Mouse (Mus musculus): Measurements from ENCODE around the gene Vmn2r84. TPM values are rescaled to one million over a fixed set of nuclear protein-coding genes. Genes with fewer than 3 reads are reported as not detected.
"Not testable (repeated sequence)": the region's sequence is repeated elsewhere in the genome, so short reads cannot be mapped to it uniquely, and the experiment has no call there.

The Vmn2r84 gene
- total RNA-seq (2017): 0.19 TPM in 1 of 3 replicates, not detected in the others

DNA sequence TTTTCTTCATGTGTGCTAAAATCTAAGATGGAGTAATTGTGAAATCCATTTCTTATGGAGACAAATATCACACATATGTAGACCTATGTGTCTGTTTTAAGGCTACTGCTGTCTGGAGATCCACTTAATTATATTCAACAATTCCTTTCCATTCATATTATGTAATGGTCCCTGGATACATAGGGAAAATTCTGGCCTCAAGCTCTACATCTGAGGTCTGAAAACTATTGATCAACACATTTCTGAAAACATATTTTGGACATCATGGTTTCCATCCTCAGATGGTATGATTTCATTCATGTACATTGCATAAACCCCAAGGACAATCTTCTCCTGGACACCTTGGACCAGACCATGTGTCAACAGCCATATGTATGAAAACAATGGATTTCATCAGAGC is at the start of gene Vmn2r84:
Gene Vmn2r84, minus strand, starts transcription at position 101 of the 400 bp plus-strand sequence.
- no peak for ATAC-seq (replicated peaks; ENCODE audit: insufficient number of reproducible peaks, low FRiP score, low TSS enrichment, poor library complexity, severe bottlenecking)

DNA sequence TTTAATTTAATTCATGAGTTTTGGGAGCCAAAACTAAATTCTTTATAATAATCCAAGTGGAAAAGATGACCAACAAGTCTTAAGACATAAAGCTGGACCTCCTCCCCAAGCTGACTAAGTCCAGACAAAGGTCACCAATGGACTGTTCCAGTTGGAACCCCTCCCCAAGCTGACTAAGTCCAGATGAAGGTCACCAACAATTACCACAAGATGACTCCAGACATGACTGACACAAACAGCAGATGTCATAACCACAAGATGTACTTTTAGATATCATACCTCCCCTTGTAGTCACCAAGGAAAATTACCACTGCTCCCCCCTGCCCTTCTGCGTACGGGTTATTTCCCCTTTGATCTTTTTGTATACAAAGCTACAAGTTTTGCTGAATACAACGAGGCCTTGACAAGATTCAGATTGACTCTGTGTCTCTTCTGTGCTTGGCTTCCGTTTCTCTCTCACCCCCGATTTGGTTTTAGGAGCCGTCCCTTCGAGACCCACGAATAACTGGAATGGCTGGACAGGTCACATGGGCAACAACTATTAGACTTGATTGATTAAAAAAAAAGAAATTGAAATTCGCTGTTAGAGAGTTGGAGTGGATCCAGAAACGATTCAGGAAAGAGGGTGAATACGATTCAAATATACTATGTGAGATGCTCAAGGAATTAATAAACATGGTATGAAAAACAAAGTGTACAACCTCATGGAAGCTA is 40.2 kb upstream of the Vmn2r84 start:
- not testable (repeated sequence) for ATAC-seq (replicated peaks; ENCODE audit: insufficient number of reproducible peaks, low FRiP score, low TSS enrichment, poor library complexity, severe bottlenecking)

DNA sequence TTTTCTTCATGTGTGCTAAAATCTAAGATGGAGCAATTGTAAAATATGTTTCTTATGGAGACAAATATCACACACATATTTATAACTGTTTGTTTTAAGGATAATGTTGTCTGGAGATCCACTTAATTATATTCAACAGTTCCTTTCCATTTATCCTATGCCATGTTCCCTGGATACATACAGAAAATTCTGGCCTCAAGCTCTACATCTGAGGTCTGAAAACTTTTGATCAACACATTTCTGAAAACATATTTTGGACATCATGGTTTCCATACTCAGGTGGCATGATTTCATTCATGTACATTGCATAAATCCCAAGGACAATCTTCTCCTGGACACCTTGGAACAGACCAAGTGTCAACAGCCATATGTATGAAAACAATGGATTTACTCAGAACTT is 35.5 kb upstream of the Vmn2r84 start, which contains the start of gene Vmn2r85:
Gene Vmn2r85, minus strand, starts transcription at position 101 of the 400 bp plus-strand sequence.
- ATAC-seq (replicated peaks; ENCODE audit: insufficient number of reproducible peaks, low FRiP score, low TSS enrichment, poor library complexity, severe bottlenecking): not testable (repeated sequence)

DNA sequence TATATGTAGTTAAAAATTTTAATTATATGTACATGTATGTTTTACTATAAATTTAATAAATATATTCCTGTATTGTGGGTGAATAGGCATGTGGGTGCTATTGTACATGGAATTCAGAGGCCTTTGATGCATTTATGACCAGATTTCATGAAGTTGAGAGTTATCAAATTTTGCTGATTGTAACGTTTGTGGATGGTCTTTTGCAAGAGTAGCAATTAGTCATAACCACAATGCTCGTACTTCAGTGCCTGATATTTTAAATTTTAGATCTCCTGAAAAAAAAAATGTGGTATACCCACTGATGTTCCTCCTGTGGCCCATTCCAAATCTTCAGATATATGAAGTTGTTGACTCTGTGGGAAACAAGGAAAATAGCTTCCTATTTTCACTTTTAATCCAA is 28.2 kb upstream of the Vmn2r84 start:
- not testable (repeated sequence) for ATAC-seq (replicated peaks; ENCODE audit: insufficient number of reproducible peaks, low FRiP score, low TSS enrichment, poor library complexity, severe bottlenecking)

DNA sequence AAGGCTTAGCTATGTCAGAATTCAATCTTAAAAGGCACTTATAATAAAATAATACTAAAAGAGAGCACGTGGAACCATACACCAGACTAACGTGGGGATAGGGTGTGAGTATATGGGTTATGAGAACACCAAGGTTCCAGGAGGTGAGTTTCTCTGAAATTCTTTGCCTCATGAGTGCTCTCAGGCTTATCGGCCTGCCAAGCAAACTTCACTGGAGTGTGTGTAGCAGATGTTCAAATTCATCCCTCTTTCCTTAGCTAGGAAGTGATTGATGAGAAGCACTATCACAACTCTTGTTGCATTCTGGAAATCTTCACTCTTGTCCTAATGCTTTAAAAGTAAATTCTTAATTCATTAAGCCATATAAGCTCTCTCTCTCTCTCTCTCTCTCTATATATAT is 26.3 kb upstream of the Vmn2r84 start:
- ATAC-seq (replicated peaks; ENCODE audit: insufficient number of reproducible peaks, low FRiP score, low TSS enrichment, poor library complexity, severe bottlenecking): no peak

DNA sequence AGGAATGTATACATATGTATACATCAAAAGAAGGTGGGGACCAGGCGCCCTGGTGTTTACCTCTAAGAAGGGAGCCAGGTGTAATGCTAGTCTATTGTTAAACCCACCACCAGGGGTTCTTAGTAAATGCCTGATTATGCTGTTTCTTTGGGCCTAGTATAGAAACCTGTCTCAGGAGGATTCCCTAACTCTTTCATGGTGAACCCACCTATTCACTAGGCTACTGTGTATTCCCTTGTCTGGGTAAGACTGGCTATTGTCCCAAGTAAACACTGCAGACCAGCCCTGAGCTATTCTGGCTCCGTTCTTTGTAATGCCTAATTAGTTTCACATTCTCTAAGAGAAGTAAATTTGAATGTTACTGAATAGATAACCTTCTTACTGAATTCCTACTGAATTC is 25.8 kb upstream of the Vmn2r84 start:
- not testable (repeated sequence) for ATAC-seq (replicated peaks; ENCODE audit: insufficient number of reproducible peaks, low FRiP score, low TSS enrichment, poor library complexity, severe bottlenecking)

DNA sequence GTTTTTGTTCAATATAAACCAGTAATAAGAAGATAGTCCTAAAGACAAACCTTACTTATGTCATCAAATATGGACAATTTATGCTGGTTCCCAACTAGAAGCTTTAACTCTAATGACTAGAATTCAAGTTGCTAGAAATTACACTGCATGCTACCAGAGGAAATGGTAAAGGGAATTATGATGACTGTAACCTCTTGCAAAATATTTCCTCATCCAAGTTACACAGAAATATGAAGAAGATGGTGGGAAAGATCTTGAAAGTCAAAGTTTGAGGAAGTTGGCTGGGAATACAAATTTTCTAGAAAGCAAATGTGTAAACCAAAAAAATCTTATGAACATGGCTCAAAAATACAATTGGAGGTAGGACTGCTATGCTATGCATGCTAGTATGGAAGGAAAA is 22.2 kb upstream of the Vmn2r84 start:
- ATAC-seq (replicated peaks; ENCODE audit: insufficient number of reproducible peaks, low FRiP score, low TSS enrichment, poor library complexity, severe bottlenecking): not testable (repeated sequence)

DNA sequence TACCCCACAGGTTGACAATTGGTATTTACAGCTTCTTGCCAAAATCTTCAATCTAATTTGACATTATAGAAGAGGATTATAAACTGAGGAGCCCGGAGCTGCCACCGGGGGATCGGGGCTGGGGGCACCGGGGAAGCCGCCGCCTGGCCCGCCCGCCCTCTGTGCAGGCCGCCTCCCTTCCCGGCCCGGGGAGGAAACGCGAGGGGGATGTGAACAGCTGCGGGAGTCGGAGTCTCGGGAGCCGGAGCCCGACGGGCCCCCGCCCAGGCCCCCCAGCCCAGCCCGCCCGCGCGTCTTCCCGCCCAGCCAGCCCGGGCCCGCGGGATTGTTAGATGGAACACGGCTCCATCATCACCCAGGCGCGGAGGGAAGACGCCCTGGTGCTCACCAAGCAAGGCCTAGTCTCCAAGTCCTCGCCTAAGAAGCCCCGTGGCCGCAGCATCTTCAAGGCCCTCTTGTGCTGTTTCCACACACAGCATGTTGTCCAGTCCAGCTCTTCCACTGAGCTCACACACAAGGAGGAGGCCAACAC is 18.1 kb upstream of the Vmn2r84 start:
- not testable (repeated sequence) for ATAC-seq (replicated peaks; ENCODE audit: insufficient number of reproducible peaks, low FRiP score, low TSS enrichment, poor library complexity, severe bottlenecking)

DNA sequence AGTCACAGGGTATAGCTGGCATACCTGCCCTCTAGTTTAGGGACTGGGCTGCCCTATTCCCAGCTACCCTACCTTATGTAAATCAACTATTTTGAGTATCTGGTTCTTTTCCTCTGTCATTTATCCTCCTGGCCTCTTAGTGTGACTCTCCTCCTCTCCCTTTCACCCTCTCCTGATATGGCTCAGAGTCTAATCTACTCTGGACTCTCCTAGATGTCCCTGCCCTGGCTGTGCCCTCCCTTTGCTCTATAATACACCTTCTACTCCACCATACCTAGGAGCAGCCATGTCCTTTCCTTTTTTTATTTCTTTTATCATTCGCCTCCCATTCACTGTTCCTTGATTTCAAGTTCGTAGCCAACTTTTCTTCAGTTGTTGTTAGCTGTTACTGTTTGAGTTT is 19.0 kb downstream of the Vmn2r84 start:
- ATAC-seq (replicated peaks; ENCODE audit: insufficient number of reproducible peaks, low FRiP score, low TSS enrichment, poor library complexity, severe bottlenecking): no peak

DNA sequence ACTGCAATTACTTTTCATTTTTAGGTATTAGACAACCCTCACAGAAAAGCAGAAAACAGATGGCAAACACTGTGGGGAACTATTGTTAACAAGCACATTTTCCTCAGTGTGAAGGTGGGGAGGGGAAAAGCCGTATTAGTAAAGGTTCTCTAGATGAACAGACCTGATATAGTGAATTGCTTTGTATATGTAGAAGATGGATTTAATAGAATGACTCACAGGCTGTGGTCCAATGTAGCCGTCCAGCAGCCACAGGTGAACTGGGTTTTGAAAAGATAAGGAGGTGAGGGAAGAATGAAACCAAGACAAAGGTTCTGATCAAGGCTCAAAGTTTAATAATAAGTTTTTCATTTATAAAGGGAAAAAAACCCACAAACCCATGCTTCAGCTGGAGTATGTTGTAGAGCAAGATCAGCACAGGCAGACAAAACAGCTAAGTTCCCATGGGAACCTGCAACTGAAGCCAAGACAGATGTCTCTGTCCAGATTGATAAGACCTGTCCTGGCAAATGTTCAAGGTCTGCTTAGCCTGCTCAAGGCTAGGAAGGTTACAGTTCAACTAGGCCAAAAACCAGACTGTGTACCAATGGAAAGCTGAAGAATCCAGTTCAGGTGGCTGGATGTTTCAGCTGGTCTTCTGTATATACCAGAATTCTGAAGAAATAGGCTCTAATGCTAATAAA is 21.5 kb downstream of the Vmn2r84 start:
- no peak for ATAC-seq (replicated peaks; ENCODE audit: insufficient number of reproducible peaks, low FRiP score, low TSS enrichment, poor library complexity, severe bottlenecking)

DNA sequence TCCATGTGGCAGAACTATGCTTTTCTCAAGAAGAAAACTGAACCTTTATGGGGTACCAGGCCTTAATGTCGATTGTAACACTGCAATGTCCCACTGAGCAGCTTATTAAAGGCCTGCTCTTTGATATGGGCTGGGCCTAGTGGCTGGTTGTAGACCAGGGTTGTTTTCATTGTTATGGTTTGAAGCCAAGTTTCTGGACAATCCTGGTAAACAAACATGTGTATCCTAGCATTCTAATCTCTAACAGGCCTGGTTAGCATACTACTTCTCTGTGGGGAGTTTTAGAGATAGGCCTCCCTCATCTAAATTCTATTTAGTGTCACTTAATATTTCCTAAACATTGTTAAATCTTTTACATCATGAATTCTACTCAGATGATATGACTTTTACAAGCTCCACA is 22.5 kb downstream of the Vmn2r84 start:
- ATAC-seq (replicated peaks; ENCODE audit: insufficient number of reproducible peaks, low FRiP score, low TSS enrichment, poor library complexity, severe bottlenecking): no peak

DNA sequence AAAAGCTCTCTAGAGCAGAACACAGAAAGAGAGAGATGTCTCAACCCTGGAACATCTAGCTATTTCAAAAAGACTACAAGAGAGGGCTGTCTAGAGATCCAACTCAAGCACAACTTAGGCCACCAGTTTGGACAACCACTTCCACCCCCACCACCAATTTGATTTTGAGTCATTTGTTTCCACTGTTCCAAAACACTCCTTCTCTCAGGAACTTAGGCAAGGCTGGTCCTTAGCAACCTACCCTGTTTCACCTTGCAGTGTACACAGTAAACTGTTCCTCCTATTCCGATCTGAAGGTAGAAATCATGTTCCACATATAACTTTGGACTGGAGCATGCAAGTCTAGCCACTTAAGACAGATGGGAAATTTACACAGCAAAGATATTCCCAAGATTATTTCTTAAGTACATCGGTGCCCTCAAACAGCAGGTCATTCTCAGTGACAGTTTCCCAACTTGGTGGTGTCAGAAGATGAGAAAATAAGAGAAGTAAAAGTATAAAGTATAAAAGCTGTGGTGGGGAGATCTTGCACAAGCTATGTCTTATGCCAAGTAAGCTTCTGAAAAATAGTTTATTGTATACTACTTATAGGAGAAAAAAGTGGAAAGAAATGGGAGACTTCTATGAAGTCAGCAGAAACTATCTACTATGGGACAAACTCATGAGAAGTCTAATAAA is 24.0 kb downstream of the Vmn2r84 start:
- no peak for ATAC-seq (replicated peaks; ENCODE audit: insufficient number of reproducible peaks, low FRiP score, low TSS enrichment, poor library complexity, severe bottlenecking)

DNA sequence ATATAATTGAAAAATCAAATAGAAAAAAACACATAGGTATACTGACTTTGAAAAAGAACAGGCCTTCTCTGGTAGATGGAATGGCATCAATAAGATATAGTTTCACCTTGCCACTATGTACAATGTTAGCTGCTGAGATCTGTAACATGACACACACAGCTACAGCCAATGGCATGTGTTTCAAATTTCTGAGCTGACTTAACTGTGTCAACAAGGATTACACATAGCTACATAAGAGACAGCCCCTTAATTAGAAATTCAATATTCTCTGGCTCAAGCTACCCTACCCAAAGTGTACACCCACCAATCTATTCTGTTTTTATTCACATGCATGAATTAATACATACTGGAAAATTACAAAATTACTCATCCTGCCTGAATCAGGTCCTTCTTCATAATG is 25.7 kb downstream of the Vmn2r84 start:
- ATAC-seq (replicated peaks; ENCODE audit: insufficient number of reproducible peaks, low FRiP score, low TSS enrichment, poor library complexity, severe bottlenecking): no peak

DNA sequence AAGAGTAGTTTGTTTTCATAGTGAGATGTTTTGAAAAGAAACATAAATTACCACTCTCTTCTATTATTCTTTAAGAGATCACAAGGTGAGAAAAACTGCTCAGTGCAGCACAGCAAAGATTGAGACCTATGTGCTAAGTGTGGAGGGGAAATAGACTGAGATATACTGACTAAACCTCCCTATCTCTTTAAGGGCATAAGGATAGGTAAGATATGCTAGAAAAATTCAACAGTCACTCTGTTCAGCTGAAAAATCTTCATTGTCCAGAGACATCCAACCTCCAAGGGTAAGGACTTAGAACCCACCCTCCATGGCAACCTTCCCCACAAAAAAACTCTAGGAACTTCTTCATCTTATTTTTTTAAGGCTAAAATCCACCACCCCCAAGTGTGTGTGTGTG is 29.4 kb downstream of the Vmn2r84 start:
- no peak for ATAC-seq (replicated peaks; ENCODE audit: insufficient number of reproducible peaks, low FRiP score, low TSS enrichment, poor library complexity, severe bottlenecking)

DNA sequence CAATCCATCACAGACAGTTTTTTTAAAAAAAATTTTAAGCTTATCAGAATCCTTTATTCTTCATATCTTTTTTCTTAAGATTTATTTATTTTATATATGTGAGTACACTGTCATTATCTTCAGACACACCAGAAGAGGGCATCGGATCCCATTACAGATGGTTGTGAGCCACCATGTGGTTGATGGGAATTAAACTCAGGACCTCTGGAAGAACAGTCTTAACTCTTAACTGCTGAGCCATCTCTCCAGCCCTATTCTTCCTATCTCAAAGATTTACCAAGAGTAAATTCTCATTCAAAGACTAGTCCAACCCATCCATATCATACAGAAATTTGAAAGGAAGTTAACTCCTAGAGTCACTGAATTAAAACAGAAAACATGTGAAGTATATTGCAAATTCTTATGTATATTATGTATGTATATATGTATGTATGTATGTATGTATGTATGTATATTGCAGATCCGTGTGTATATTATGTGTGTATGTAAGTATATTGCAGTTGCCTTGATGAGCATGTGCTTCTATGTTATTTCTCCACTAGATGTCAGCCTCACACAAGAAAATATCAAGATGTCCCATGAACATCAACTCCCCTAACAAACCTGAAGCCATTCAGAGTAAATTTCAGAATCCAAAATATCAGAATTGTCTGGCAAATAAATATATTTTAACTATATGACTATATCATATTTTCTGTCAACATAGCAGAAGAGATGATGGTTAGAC is 30.5 kb downstream of the Vmn2r84 start:
- ATAC-seq (replicated peaks; ENCODE audit: insufficient number of reproducible peaks, low FRiP score, low TSS enrichment, poor library complexity, severe bottlenecking): no peak

DNA sequence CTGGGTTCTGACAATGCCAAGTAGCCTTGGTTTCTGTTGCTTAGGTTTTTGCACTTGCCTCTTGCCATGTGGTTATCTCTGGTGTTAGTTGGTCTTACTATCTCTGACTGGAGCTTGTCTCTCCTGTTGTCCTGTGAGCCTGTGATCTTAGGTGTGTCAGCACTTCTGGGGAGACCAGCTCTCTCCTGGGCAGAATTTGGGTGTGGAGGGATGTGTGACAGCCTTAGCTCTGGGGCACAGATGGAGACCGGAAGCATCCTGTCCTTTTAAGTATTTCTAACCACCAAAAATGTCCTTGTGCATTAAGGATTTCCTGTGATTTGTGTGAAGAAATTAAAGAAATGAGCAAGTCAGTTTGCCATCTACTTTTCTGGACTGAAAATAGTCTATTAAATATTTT is 50.1 kb downstream of the Vmn2r84 start:
- ATAC-seq (replicated peaks; ENCODE audit: insufficient number of reproducible peaks, low FRiP score, low TSS enrichment, poor library complexity, severe bottlenecking): no peak

DNA sequence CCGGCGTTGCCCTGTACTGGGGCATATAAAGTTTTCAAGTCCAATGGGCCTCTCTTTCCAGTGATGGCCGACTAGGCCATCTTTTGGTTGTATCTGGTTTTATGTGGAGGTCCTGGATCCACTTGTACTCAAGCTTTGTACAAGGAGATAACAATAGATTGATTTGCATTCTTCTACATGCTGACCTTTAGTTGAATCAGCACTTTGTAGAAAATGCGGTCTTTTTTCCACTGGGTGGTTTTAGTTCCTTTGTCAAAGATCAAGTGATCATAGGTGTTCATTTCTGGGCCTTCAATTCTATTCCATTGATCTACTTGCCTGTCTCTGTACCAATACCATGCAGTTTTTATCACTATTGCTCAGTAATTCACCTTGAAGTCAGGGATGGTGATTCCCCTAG is 54.1 kb downstream of the Vmn2r84 start:
- not testable (repeated sequence) for ATAC-seq (replicated peaks; ENCODE audit: insufficient number of reproducible peaks, low FRiP score, low TSS enrichment, poor library complexity, severe bottlenecking)

DNA sequence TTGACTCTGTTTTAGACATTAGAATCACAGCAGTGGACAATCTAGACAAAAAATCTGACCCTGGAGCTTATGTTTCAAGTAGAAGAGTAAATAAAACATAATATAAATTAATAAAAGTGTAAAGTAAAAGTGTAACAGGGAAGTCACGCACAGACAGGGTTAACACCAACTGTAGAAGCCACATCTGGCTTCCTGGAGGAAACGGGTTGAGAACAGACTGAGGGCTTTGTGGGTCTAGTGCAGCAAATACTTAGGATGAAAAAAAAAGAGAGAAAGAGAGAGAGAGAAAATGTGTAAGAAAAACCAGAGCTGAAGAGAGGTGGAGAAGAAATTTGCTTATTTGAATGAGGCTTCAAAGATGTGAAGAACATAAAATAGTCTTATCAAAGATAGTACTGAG is 56.6 kb downstream of the Vmn2r84 start:
- ATAC-seq (replicated peaks; ENCODE audit: insufficient number of reproducible peaks, low FRiP score, low TSS enrichment, poor library complexity, severe bottlenecking): no peak

DNA sequence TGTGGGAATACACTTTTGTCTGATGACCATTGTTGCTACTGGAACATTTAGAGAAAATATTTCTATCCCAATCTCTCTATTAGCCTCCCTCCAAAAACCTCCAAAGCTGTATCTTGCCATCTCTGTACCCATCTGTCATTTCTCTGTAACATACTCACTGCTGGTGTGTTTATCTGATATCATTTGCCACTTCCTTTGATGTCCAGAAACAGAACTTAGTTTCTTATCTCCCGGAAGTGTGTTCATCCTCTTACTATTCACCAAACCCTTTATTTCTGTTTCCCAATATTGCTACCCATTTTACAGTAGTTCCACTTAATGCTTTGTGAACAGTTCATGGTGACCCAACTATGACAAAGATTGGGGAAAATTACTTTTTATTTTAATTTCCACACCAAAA is 57.7 kb downstream of the Vmn2r84 start:
- ATAC-seq (replicated peaks; ENCODE audit: insufficient number of reproducible peaks, low FRiP score, low TSS enrichment, poor library complexity, severe bottlenecking): no peak
